Mouse (Mus musculus): Measurements from ENCODE around the gene Pick1. TPM values are rescaled to one million over a fixed set of nuclear protein-coding genes. Genes with fewer than 3 reads are reported as not detected.

The Pick1 gene
- total and polyA plus RNA-seq, 2 experiments from 2014 or later, result 26.9 to 27.2 TPM

GRCm38 (mm10) chr15:79290340-79290739 lies 61.4 kb downstream of the Pick1 start:
- H3K36me3 ChIP-seq (replicated peaks; ENCODE audit: control insufficient read depth, insufficient read depth, low read length), result no peaks in the 10 kb centered on the region; the same call in 1 of the 2 replicates
- H3K27me3 ChIP-seq (ENCODE audit: control insufficient read depth, insufficient read depth, low read length), result no peaks in the 10 kb centered on the region
- 77% methylated on average over 3 of the region's 3 CpGs for WGBS
- H3K4me3 ChIP-seq (ENCODE audit: low read depth, low read length), result no peak overlapping the region
- no peak for ATAC-seq (ENCODE audit: insufficient read depth, low read depth)
- H3K27ac ChIP-seq (ENCODE audit: low read depth), result no peak overlapping the region
- no peak overlapping the region for H3K9ac ChIP-seq (replicated peaks; ENCODE audit: low read depth, low read length)
- no peak for DNase-seq (ENCODE audit: low spot score)
- TF ChIP-seq CTCF (IDR thresholded peaks at IDR 0.05; ENCODE audit: low read depth), result peak; percentile 4; the same call in 1 of the 2 replicates
- no peak for TF ChIP-seq EP300 (IDR thresholded peaks at IDR 0.05; ENCODE audit: low read depth)
- no peaks in the 10 kb centered on the region for H3K9me3 ChIP-seq (replicated peaks; ENCODE audit: control insufficient read depth, low read length)
- H3K4me1 ChIP-seq (ENCODE audit: control insufficient read depth, insufficient read depth), result no peaks in the 10 kb centered on the region
- no peak overlapping the region for H3K4me2 ChIP-seq (ENCODE audit: low read depth, low read length)

GRCm38 (mm10) chr15:79292779-79293178 lies 63.8 kb downstream of the Pick1 start:
- no peaks in the 10 kb centered on the region for H3K27me3 ChIP-seq (ENCODE audit: control insufficient read depth, insufficient read depth, low read length)
- H3K4me3 ChIP-seq (ENCODE audit: low read depth, low read length), result no peak overlapping the region
- H3K4me2 ChIP-seq (ENCODE audit: low read depth, low read length), result no peak overlapping the region
- 83% methylated on average over 9 of the region's 9 CpGs for WGBS
- TF ChIP-seq EP300 (IDR thresholded peaks at IDR 0.05; ENCODE audit: low read depth), result no peak
- TF ChIP-seq CTCF (IDR thresholded peaks at IDR 0.05; ENCODE audit: low read depth), result no peak
- no peak overlapping the region for H3K9ac ChIP-seq (replicated peaks; ENCODE audit: low read depth, low read length)
- H3K4me1 ChIP-seq (ENCODE audit: control insufficient read depth, insufficient read depth), result no peaks in the 10 kb centered on the region
- H3K36me3 ChIP-seq (replicated peaks; ENCODE audit: control insufficient read depth, insufficient read depth, low read length), result no peaks in the 10 kb centered on the region
- H3K9me3 ChIP-seq (replicated peaks; ENCODE audit: control insufficient read depth, low read length), result no peaks in the 10 kb centered on the region
- no peak overlapping the region for H3K27ac ChIP-seq (ENCODE audit: low read depth)
- no peak for DNase-seq (ENCODE audit: low spot score)
- ATAC-seq (ENCODE audit: insufficient read depth, low read depth), result no peak

GRCm38 (mm10) chr15:79298553-79298952 lies 69.6 kb downstream of the Pick1 start:
- DNase-seq (ENCODE audit: low spot score) (no peak), ATAC-seq (ENCODE audit: insufficient read depth, low read depth) (no peak)
- no peaks in the 10 kb centered on the region for H3K36me3 ChIP-seq (replicated peaks; ENCODE audit: control insufficient read depth, insufficient read depth, low read length)
- H3K27me3 ChIP-seq (ENCODE audit: control insufficient read depth, insufficient read depth, low read length), result no peaks in the 10 kb centered on the region
- no peak overlapping the region for H3K9ac ChIP-seq (replicated peaks; ENCODE audit: low read depth, low read length)
- no peaks in the 10 kb centered on the region for H3K4me1 ChIP-seq (ENCODE audit: control insufficient read depth, insufficient read depth)
- no peak overlapping the region for H3K4me3 ChIP-seq (ENCODE audit: low read depth, low read length)
- no peak for TF ChIP-seq EP300 (IDR thresholded peaks at IDR 0.05; ENCODE audit: low read depth)
- no peak for TF ChIP-seq CTCF (IDR thresholded peaks at IDR 0.05; ENCODE audit: low read depth)
- H3K9me3 ChIP-seq (replicated peaks; ENCODE audit: control insufficient read depth, low read length), result no peaks in the 10 kb centered on the region
- H3K4me2 ChIP-seq (ENCODE audit: low read depth, low read length), result no peak overlapping the region
- WGBS, result 86% methylated on average over 6 of the region's 6 CpGs
- no peak overlapping the region for H3K27ac ChIP-seq (ENCODE audit: low read depth)

Other genes starting within 250 kb of the Pick1 start
- 318 and 358 TPM in 2 replicates for gene H1f0, start 200.7 kb upstream of the Pick1 start, total RNA-seq (2014; rRNA removed; ENCODE audit: low replicate concordance)
- gene H1f0, start 200.7 kb upstream of the Pick1 start, polyA plus RNA-seq (2015; fragmentation: Nextera tagmentation; extraction: Ambion mirVana), result 210 and 229 TPM in 2 replicates
- not detected in 2 replicates for gene Galr3, start 187.3 kb upstream of the Pick1 start, total RNA-seq (2014; rRNA removed; ENCODE audit: low replicate concordance)
- not detected in 2 replicates for gene Galr3, start 187.3 kb upstream of the Pick1 start, polyA plus RNA-seq (2015; fragmentation: Nextera tagmentation; extraction: Ambion mirVana)
- gene Ankrd54, start 166.3 kb upstream of the Pick1 start, total RNA-seq (2014; rRNA removed; ENCODE audit: low replicate concordance), result 20.9 and 27.1 TPM in 2 replicates
- 14.1 and 15.6 TPM in 2 replicates for gene Ankrd54, start 166.3 kb upstream of the Pick1 start, polyA plus RNA-seq (2015; fragmentation: Nextera tagmentation; extraction: Ambion mirVana)
- gene Eif3l, start 154.0 kb upstream of the Pick1 start, total RNA-seq (2014; rRNA removed; ENCODE audit: low replicate concordance), result 183 and 210 TPM in 2 replicates
- gene Eif3l, start 154.0 kb upstream of the Pick1 start, polyA plus RNA-seq (2015; fragmentation: Nextera tagmentation; extraction: Ambion mirVana), result 114 and 123 TPM in 2 replicates
- gene Micall1, start 120.3 kb upstream of the Pick1 start, total RNA-seq (2014; rRNA removed; ENCODE audit: low replicate concordance), result 45.9 and 52.9 TPM in 2 replicates
- 13.2 and 19.0 TPM in 2 replicates for gene Micall1, start 120.3 kb upstream of the Pick1 start, polyA plus RNA-seq (2015; fragmentation: Nextera tagmentation; extraction: Ambion mirVana)
- 50.2 and 84.8 TPM in 2 replicates for gene Polr2f, start 88.2 kb upstream of the Pick1 start, total RNA-seq (2014; rRNA removed; ENCODE audit: low replicate concordance)
- gene Polr2f, start 88.2 kb upstream of the Pick1 start, polyA plus RNA-seq (2015; fragmentation: Nextera tagmentation; extraction: Ambion mirVana), result 271 and 286 TPM in 2 replicates
- gene 1700088E04Rik, start 87.9 kb upstream of the Pick1 start, total RNA-seq (2014; rRNA removed; ENCODE audit: low replicate concordance), result 2.2 TPM in 1 of 2 replicates, not detected in the other
- 8.8 and 10.7 TPM in 2 replicates for gene 1700088E04Rik, start 87.9 kb upstream of the Pick1 start, polyA plus RNA-seq (2015; fragmentation: Nextera tagmentation; extraction: Ambion mirVana)
- 0.31 and 0.53 TPM in 2 replicates for gene Sox10, start 63.9 kb upstream of the Pick1 start, total RNA-seq (2014; rRNA removed; ENCODE audit: low replicate concordance)
- gene Sox10, start 63.9 kb upstream of the Pick1 start, polyA plus RNA-seq (2015; fragmentation: Nextera tagmentation; extraction: Ambion mirVana), result 0.12 and 0.34 TPM in 2 replicates
- gene Gm49486, start 218 bp downstream of the Pick1 start, total RNA-seq (2014; rRNA removed; ENCODE audit: low replicate concordance), result 0.12 and 0.80 TPM in 2 replicates
- 0.74 and 1.0 TPM in 2 replicates for gene Gm49486, start 218 bp downstream of the Pick1 start, polyA plus RNA-seq (2015; fragmentation: Nextera tagmentation; extraction: Ambion mirVana)
- gene Slc16a8, start 25.6 kb downstream of the Pick1 start, total RNA-seq (2014; rRNA removed; ENCODE audit: low replicate concordance), result 0.73 and 1.8 TPM in 2 replicates
- 0.67 and 0.97 TPM in 2 replicates for gene Slc16a8, start 25.6 kb downstream of the Pick1 start, polyA plus RNA-seq (2015; fragmentation: Nextera tagmentation; extraction: Ambion mirVana)
- 0.23 and 0.27 TPM in 2 replicates for gene Baiap2l2, start 56.4 kb downstream of the Pick1 start, total RNA-seq (2014; rRNA removed; ENCODE audit: low replicate concordance)
- 2.2 and 4.5 TPM in 2 replicates for gene Baiap2l2, start 56.4 kb downstream of the Pick1 start, polyA plus RNA-seq (2015; fragmentation: Nextera tagmentation; extraction: Ambion mirVana)
- 14.1 and 20.3 TPM in 2 replicates for gene Pla2g6, start 99.2 kb downstream of the Pick1 start, total RNA-seq (2014; rRNA removed; ENCODE audit: low replicate concordance)
- 7.1 and 7.9 TPM in 2 replicates for gene Pla2g6, start 99.2 kb downstream of the Pick1 start, polyA plus RNA-seq (2015; fragmentation: Nextera tagmentation; extraction: Ambion mirVana)
- gene Maff, start 117.4 kb downstream of the Pick1 start, total RNA-seq (2014; rRNA removed; ENCODE audit: low replicate concordance), result 12.9 and 19.4 TPM in 2 replicates
- 1.8 and 2.9 TPM in 2 replicates for gene Maff, start 117.4 kb downstream of the Pick1 start, polyA plus RNA-seq (2015; fragmentation: Nextera tagmentation; extraction: Ambion mirVana)
- 70.6 and 111 TPM in 2 replicates for gene Tmem184b, start 174.4 kb downstream of the Pick1 start, total RNA-seq (2014; rRNA removed; ENCODE audit: low replicate concordance)
- gene Tmem184b, start 174.4 kb downstream of the Pick1 start, polyA plus RNA-seq (2015; fragmentation: Nextera tagmentation; extraction: Ambion mirVana), result 31.8 and 32.7 TPM in 2 replicates
- gene Csnk1e, start 226.4 kb downstream of the Pick1 start, total RNA-seq (2014; rRNA removed; ENCODE audit: low replicate concordance), result 167 and 193 TPM in 2 replicates
- gene Csnk1e, start 226.4 kb downstream of the Pick1 start, polyA plus RNA-seq (2015; fragmentation: Nextera tagmentation; extraction: Ambion mirVana), result 55.5 and 61.5 TPM in 2 replicates

Measured in heart, postnatal 0 days (tissue).